Mouse (Mus musculus) testis, adult 10 weeks (tissue): ENCODE measurements around the gene Selenos. TPM values are rescaled to one million over a fixed set of nuclear protein-coding genes. Genes with fewer than 3 reads are reported as not detected.

ENCODE experiments used
- polyA plus RNA-seq: library from polyadenylated mRNA; stranded (reverse); fragments of 350-450 nt; fragmentation: Illumina TruSeq; extraction: RNeasy Lipid Tissue Mini Kit (QIAGEN cat#74804); gene quantifications from one replicate; pipeline ENCODE4 v1.2.3, GENCODE M21; 2014; ENCODE audit warnings: low read depth, low replicate concordance

Gene Selenos
- 198 TPM for polyA plus RNA-seq

GRCm38 (mm10) chr7:66079364-66080230, at the start of gene Selenos:
Gene Selenos (plus strand): TSS chr7:66079649.

GRCm38 (mm10) chr7:66043552-66044459, 35.6 kb upstream of the Selenos start, which contains the start of gene Gm45213:
Gene Gm45213 (plus strand): TSS chr7:66043602.

DNA sequence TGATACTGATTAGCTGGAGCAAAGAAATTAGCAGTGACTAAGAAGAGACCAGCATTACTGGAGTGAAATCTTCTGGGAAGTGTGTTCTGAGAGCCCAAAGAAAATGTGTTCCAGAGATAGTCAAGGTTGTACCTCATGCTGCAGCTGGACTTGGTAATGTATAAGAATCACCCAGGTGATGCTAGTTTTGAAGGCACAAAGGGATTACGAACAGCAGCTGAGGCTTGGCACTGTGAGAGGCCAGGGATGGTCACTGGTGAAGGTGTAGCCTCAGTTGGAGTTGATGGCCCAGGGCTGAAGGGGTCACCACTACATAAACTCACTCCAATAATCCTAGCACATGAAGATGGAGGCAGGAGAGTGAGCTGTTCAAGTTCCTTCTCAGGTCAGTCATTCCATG, 20.7 kb upstream of the Selenos start, which contains the start of gene Snrpa1:
TSS of gene Snrpa1 (plus strand) at position 301 of the 400 bp plus-strand sequence.

DNA sequence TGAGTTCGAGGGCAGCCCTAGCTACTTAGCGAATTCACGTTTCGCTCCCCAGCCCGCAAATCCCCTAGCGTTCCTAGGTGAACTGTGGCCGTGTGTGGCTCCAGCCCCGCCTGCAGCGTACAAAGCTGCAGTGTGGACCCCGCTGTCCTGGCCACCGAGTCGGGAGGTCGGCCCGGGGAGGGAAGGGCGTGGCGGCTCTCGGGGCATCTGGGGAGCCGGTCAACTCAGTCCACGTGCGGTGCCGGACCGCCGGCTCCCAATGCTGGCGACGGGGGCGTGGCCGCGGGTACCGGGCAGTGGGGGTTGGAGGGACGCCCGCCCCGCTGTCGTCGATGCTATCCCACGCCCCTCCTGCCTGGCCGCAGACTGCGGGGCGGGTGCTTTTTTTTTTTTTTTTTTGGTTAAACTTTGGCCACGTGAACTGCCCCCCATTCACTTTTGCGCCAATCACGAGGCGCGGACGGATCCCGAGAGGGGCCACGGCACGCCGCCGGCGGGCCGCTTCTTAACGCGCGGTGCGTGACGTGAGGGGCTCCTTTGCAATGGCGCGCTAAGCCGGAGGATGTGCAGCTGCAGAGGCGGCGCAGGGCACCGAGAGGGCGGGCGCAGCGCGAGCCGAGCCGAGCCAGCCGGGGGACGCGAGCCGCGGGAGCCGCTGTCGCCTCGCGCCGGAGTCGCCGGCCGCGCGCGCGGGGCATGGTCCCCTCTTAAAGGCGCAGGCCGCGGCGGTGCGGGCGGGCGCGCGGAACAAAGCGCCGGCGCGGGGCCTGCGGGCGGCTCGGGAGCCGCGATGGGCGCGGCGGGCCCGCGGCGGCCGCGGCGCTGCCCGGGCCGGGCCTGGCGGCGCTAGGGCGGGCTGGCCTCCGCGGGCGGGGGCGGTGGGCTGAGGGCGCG, 29.8 kb downstream of the Selenos start, which contains the start of gene Chsy1:
TSS of gene Chsy1 (plus strand) at position 555 of the 894 bp plus-strand sequence.

Other genes starting within 250 kb of the Selenos start
- 1.8 TPM for gene Pcsk6, start 217.9 kb upstream of the Selenos start, polyA plus RNA-seq
- not detected for gene Gm45213, start 36.0 kb upstream of the Selenos start, polyA plus RNA-seq
- gene Snrpa1, start 20.6 kb upstream of the Selenos start, polyA plus RNA-seq = 73.8 TPM
- 3.3 TPM for gene Chsy1, start 29.9 kb downstream of the Selenos start, polyA plus RNA-seq